Mouse (Mus musculus) right cerebral cortex, adult 2 months (tissue): ENCODE measurements around the gene Fam168a.

Experiments
- DNase-seq, 2 experiments: peaks; one replicate each; pipeline ENCODE4 v3.0.0; 2021 to 2022; ENCODE audit warnings: low spot score in 2 of 2

Gene Fam168a

GRCm38 (mm10) chr7:100867561-100867960 lies 161.1 kb downstream of the Fam168a start:
- DNase-seq = no peak

DNA sequence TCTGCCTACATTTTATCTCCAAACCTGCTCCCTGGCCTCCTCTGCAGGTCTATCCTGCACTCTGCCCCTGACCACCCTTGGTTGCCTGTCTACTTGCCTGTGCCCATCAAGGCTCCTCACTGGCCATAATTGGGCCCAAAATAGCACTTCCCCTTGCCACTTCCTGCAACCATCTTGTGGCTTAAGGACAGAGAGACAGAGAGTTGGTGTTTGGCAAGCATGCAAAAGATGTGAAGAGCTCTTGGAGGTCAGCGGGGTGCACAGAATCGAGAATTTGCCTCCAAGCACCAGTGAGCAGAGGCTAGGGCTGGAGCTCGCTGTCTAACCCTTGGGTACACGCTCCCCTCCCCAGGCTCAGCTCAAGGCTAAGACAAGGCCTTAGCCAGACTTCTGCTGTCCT lies 162.1 kb downstream of the Fam168a start:
- DNase-seq = no peak

GRCm38 (mm10) chr7:100869877-100870629 lies 163.6 kb downstream of the Fam168a start:
- no peak for DNase-seq

GRCm38 (mm10) chr7:100871355-100871754 lies 164.9 kb downstream of the Fam168a start:
- DNase-seq = no peak

DNA sequence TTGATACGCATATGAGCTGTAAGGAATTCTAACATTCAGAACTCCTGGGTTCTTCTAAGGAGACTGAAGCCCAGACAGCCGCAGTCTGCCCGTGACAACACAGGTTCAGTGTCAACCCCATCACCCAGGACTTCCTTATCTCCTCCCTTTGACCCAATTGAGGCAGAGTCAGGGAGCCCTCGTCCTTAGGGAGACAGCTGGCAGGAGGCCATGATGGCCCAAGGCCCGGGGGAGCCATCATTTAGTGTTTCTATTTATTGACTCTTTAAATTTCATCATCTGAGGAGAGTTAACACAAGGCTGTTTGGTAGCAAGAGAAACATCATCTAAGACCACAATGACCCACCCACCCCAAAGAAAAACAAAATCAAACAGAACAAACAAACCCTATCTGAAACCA lies 165.5 kb downstream of the Fam168a start:
- DNase-seq = no peak

- DNase-seq = no peak
Measured at GRCm38 (mm10) chr7:100873197-100873596, 166.8 kb downstream of the Fam168a start.

DNA sequence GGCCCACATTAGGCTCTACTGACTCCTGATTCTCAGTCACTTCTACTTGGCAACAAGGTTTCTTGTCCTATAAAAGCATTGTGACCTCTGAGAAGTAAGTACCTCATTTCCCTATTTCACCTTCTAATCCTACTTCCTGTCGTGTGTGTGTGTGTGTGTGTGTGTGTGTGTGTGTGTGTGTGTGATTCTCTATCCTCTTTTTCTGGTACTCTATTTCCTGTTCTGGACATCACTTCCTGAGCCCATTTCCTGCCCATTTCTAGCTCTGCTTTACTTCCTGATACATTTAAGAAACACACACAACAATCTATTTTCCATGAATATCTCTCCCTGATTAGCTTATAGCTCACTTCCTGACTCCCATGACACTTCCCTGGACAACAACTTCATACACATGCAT lies 169.4 kb downstream of the Fam168a start:
- no peak for DNase-seq

- DNase-seq = no peak
Measured at GRCm38 (mm10) chr7:100876293-100876692, 169.9 kb downstream of the Fam168a start.

DNA sequence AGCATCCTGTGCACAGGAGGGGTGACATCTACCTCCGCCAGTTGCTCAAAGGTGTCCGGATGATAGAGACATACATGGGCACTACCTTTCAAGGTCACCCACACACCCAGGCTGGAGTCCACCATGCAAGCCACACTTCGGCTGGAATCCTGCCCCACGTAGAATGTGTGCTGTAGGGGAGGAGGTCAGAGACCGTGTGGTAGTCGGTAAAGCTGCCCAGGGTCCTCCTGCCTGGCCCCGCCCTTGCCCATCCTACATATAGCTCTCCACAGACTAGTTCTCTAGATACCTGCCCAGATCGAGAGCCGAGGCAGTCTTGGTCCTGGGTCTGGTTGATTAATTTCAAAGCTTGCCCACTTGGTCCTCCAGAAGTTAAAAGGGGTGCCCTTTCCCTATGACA lies 170.3 kb downstream of the Fam168a start:
- DNase-seq = no peak

GRCm38 (mm10) chr7:100879595-100879994 lies 173.2 kb downstream of the Fam168a start:
- peak in 1 of 2 experiments; percentile 52 for DNase-seq

DNA sequence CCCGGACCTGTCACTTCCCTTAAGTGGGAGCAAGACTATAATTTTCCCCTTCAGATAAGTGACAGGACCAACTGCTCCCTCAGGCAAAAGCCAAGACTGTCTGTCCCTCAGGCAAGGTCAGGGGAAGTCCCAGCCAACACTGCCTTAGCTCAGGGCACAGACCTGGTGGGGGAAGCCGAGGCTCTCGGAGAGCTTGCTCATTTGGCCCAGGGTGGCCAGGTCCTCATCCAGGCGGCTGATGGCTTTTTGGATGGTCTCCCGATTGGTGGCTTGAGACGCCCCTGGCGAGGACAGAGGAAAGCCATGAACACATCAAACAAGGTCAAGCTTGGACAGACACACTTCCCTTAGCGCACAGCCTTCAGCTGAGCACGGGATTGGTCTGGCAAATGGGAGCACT lies 175.1 kb downstream of the Fam168a start:
- DNase-seq = no peak

DNA sequence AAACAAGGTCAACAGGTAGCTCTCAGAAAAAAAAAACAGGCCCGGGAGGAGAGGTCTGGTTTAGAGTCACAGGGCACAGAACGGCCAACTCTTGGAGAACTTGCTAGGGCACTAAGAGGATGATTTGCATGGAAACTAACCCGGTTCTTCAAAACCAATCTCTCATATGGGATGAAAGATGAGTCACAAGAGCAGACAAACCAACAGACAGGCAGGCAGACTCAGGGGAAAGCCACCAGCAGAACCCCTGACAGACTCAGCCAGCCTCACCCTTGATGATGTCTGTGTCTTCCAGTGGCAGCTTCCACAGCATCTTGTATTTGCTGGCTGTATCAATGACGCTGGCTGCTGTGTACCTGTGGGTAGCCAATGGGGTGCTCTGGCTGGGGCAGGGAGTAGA lies 175.5 kb downstream of the Fam168a start:
- DNase-seq = no peak

GRCm38 (mm10) chr7:100884460-100884859 lies 178.0 kb downstream of the Fam168a start:
- DNase-seq = no peak

- peak; percentile 74 to 79 for DNase-seq
Measured at GRCm38 (mm10) chr7:100886535-100886934, 180.1 kb downstream of the Fam168a start.
